8 mouse cellular contexts compared by ENCODE assay signal in the genomic region with DNA sequence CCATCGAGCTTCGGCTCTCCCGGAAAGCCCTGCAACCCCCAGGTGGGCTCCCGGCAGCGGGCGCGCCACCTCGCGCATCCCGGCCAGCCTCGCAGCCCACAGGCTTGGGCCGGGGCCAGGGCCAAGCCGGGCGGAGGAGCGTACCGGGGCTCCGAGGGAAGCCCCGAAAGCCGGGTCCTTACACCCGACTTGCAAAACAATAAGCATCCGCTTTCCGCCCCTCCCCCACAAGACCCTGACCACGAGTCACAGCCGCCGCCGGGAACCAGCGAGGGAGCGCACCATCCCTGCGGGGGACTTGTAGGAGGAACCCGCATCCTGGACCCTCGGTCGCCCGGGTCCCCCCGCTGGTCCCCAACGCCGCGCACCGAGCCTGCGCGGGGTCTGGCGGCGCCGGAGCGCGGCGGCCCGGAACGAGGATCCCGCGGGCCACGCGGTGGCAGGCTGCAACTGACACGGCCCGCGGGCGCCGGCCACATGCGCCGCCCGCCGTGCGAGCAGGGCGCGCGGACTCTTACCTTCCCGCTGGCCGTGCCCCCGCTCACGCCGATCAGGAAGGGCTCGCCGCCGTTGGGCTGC. TPM values are rescaled to one million over a fixed set of nuclear protein-coding genes. Genes with fewer than 3 reads are reported as not detected.
DNase-seq lines count a peak whose midpoint lies in the region; ATAC-seq lines count a peak whose summit lies in the region.

No protein-coding gene starts in this region.

- WGBS in forebrain, embryonic 14.5 days: under 1% methylated on average over 73 of the region's 73 CpGs
- WGBS in hindbrain, embryonic 15.5 days: under 1% methylated on average over 72 of the region's 73 CpGs
- WGBS in limb, embryonic 15.5 days: under 1% methylated on average over 71 of the region's 73 CpGs
- WGBS in midbrain, embryonic 15.5 days: under 1% methylated on average over 73 of the region's 73 CpGs

- peaks cover 82% of the 10 kb centered on the region for H3K4me1 ChIP-seq in erythroblast, embryonic 14.5 days (ENCODE audit: control insufficient read depth)
- peaks cover 16% of the 10 kb centered on the region for H3K4me1 ChIP-seq in forebrain, embryonic 14.5 days (ENCODE audit: control insufficient read depth, insufficient read depth, low read length)
- H3K4me1 ChIP-seq in hindbrain, embryonic 15.5 days (replicated peaks): peaks cover 26% of the 10 kb centered on the region
- peaks cover 22% of the 10 kb centered on the region for H3K4me1 ChIP-seq in limb, embryonic 15.5 days
- H3K4me1 ChIP-seq in midbrain, embryonic 15.5 days: peaks cover 26% of the 10 kb centered on the region

- DNase-seq in brain, embryonic 18.5 days (ENCODE audit: low read depth, low spot score): peak; percentile 51
- DNase-seq in forebrain, embryonic 14.5 days (ENCODE audit: low spot score): peak; percentile 84
- peak; percentile 44 to 50 for DNase-seq in spleen, postnatal 36 days (ENCODE audit: low spot score in 2 of 2)

- H3K9ac ChIP-seq in forebrain, embryonic 14.5 days (ENCODE audit: low read length): peak overlapping the region; percentile 91
- H3K9ac ChIP-seq in hindbrain, embryonic 15.5 days: peak overlapping the region; percentile 88
- peak overlapping the region; percentile 68 for H3K9ac ChIP-seq in limb, embryonic 15.5 days
- peak overlapping the region; percentile 85 for H3K9ac ChIP-seq in midbrain, embryonic 15.5 days

- H3K4me2 ChIP-seq in forebrain, embryonic 14.5 days (ENCODE audit: low read length): peak overlapping the region; percentile 54
- H3K4me2 ChIP-seq in hindbrain, embryonic 15.5 days: peak overlapping the region; percentile 86
- peak overlapping the region; percentile 75 for H3K4me2 ChIP-seq in limb, embryonic 15.5 days
- peak overlapping the region; percentile 74 for H3K4me2 ChIP-seq in midbrain, embryonic 15.5 days

- peak overlapping the region; percentile 91 for H3K4me3 ChIP-seq in erythroblast, embryonic 14.5 days (replicated peaks)
- peak overlapping the region; percentile 89 for H3K4me3 ChIP-seq in forebrain, embryonic 14.5 days (ENCODE audit: low read depth, low read length)
- H3K4me3 ChIP-seq in hindbrain, embryonic 15.5 days: peak overlapping the region; percentile 90
- H3K4me3 ChIP-seq in limb, embryonic 15.5 days: peak overlapping the region; percentile 89
- peak overlapping the region; percentile 88 for H3K4me3 ChIP-seq in midbrain, embryonic 15.5 days

- ATAC-seq in erythroblast, adult 5-6 weeks (replicated peaks; ENCODE audit: low FRiP score, poor library complexity, severe bottlenecking): no peak
- ATAC-seq in forebrain, embryonic 14.5 days: peak; percentile 72
- peak; percentile 48 for ATAC-seq in hindbrain, embryonic 15.5 days (ENCODE audit: low FRiP score, low read depth)
- no peak for ATAC-seq in limb, embryonic 15.5 days (ENCODE audit: insufficient number of reproducible peaks, low FRiP score, low TSS enrichment, low read depth)
- ATAC-seq in midbrain, embryonic 15.5 days (replicated peaks): peak; percentile 73

- H3K36me3 ChIP-seq in erythroblast, embryonic 14.5 days (ENCODE audit: control insufficient read depth): peaks cover 8% of the 10 kb centered on the region
- H3K36me3 ChIP-seq in forebrain, embryonic 14.5 days (ENCODE audit: control insufficient read depth, insufficient read depth, low read length): 0 out of 2 replicates have a peak, but pooled peaks cover 4% of the 10 kb centered on the region
- no peaks in the 10 kb centered on the region for H3K36me3 ChIP-seq in hindbrain, embryonic 15.5 days
- no peaks in the 10 kb centered on the region for H3K36me3 ChIP-seq in limb, embryonic 15.5 days
- H3K36me3 ChIP-seq in midbrain, embryonic 15.5 days (replicated peaks): no peaks in the 10 kb centered on the region

- no peaks in the 10 kb centered on the region for H3K9me3 ChIP-seq in erythroblast, embryonic 14.5 days (ENCODE audit: control insufficient read depth, low read length)
- H3K9me3 ChIP-seq in forebrain, embryonic 14.5 days (replicated peaks; ENCODE audit: control insufficient read depth, low read length): no peaks in the 10 kb centered on the region
- no peaks in the 10 kb centered on the region for H3K9me3 ChIP-seq in hindbrain, embryonic 15.5 days
- H3K9me3 ChIP-seq in limb, embryonic 15.5 days: no peaks in the 10 kb centered on the region
- H3K9me3 ChIP-seq in midbrain, embryonic 15.5 days: no peaks in the 10 kb centered on the region

- H3K27ac ChIP-seq in forebrain, embryonic 14.5 days (ENCODE audit: low read depth, low read length): peak overlapping the region; percentile 97
- H3K27ac ChIP-seq in hindbrain, embryonic 15.5 days (replicated peaks): peak overlapping the region; percentile 97
- H3K27ac ChIP-seq in limb, embryonic 15.5 days: peak overlapping the region; percentile 93
- peak overlapping the region; percentile 97 for H3K27ac ChIP-seq in midbrain, embryonic 15.5 days

- H3K27me3 ChIP-seq in erythroblast, embryonic 14.5 days (ENCODE audit: control insufficient read depth): peaks cover 27% of the 10 kb centered on the region
- no peaks in the 10 kb centered on the region for H3K27me3 ChIP-seq in forebrain, embryonic 14.5 days (replicated peaks; ENCODE audit: control insufficient read depth, insufficient read depth, low read length)
- no peaks in the 10 kb centered on the region for H3K27me3 ChIP-seq in hindbrain, embryonic 15.5 days
- 0 out of 2 replicates have a peak, but pooled peaks cover 7% of the 10 kb centered on the region for H3K27me3 ChIP-seq in limb, embryonic 15.5 days
- no peaks in the 10 kb centered on the region for H3K27me3 ChIP-seq in midbrain, embryonic 15.5 days (replicated peaks)

RNA-seq across cellular contexts. Expression of gene Uck2, which starts 0.8 kb away (rescaled TPM):
- 7.2 and 7.4 TPM in 2 replicates for polyA plus RNA-seq in erythroblast, embryonic 14.5 days (2012)
- total RNA-seq in erythroblast, adult 5-6 weeks (2015; ENCODE audit: low replicate concordance): 74.2 and 79.4 TPM in 2 replicates
- total RNA-seq in erythroblast, adult 5-6 weeks (2017; ENCODE audit: low replicate concordance): 9.5 and 26.7 TPM in 2 replicates
- 54.1 and 58.1 TPM in 2 replicates for polyA plus RNA-seq in forebrain, embryonic 14.5 days (2014; fragmentation: Nextera tagmentation; extraction: Ambion mirVana)
- polyA plus RNA-seq in hindbrain, embryonic 15.5 days (2015; fragmentation: Nextera tagmentation; extraction: Ambion mirVana): 52.5 and 53.2 TPM in 2 replicates
- polyA plus RNA-seq in limb, embryonic 15.5 days (2015; fragmentation: Nextera tagmentation; extraction: Ambion mirVana): 64.9 and 69.1 TPM in 2 replicates
- 50.1 and 50.9 TPM in 2 replicates for polyA plus RNA-seq in midbrain, embryonic 15.5 days (2015; fragmentation: Nextera tagmentation; extraction: Ambion mirVana)

RNA-seq across cellular contexts. Expression of gene Tmco1, which starts 23.8 kb away (rescaled TPM):
- 2.5 and 2.8 TPM in 2 replicates for polyA plus RNA-seq in erythroblast, embryonic 14.5 days (2012)
- 44.7 and 70.1 TPM in 2 replicates for total RNA-seq in erythroblast, adult 5-6 weeks (2015; ENCODE audit: low replicate concordance)
- 49.7 and 61.5 TPM in 2 replicates for total RNA-seq in erythroblast, adult 5-6 weeks (2017; ENCODE audit: low replicate concordance)
- 81.7 and 84.0 TPM in 2 replicates for polyA plus RNA-seq in forebrain, embryonic 14.5 days (2014; fragmentation: Nextera tagmentation; extraction: Ambion mirVana)
- polyA plus RNA-seq in hindbrain, embryonic 15.5 days (2015; fragmentation: Nextera tagmentation; extraction: Ambion mirVana): 68.3 and 69.8 TPM in 2 replicates
- 92.8 and 104 TPM in 2 replicates for polyA plus RNA-seq in limb, embryonic 15.5 days (2015; fragmentation: Nextera tagmentation; extraction: Ambion mirVana)
- polyA plus RNA-seq in midbrain, embryonic 15.5 days (2015; fragmentation: Nextera tagmentation; extraction: Ambion mirVana): 65.2 and 70.6 TPM in 2 replicates

Comparison
In these comparisons a context has a peak if more than half of its experiments do, and no peak if none do; other contexts are left out.
1. ATAC-seq: peak in forebrain, embryonic 14.5 days (single experiment), hindbrain, embryonic 15.5 days (single experiment) and midbrain, embryonic 15.5 days (single experiment); none in erythroblast, adult 5-6 weeks (single experiment) and limb, embryonic 15.5 days (single experiment).
2. RNA of gene Tmco1, which starts 23.8 kb away (polyA plus RNA-seq): 92.8 to 104 TPM in limb, embryonic 15.5 days, 81.7 to 84.0 TPM in forebrain, embryonic 14.5 days, 65.2 to 70.6 TPM in midbrain, embryonic 15.5 days and 68.3 to 69.8 TPM in hindbrain, embryonic 15.5 days; 2.5 to 2.8 TPM in erythroblast, embryonic 14.5 days; every median in the first group is over 10 times any median in the second.
3. Peak in every context shown above with its lines, with median percentiles within 50 percentile points of each other: H3K4me3 ChIP-seq, DNase-seq, H3K27ac ChIP-seq, H3K4me2 ChIP-seq and H3K9ac ChIP-seq.